Mouse (Mus musculus) lung, adult 2 months (tissue): ENCODE results near the gene Rad9a. TPM values are rescaled to one million over a fixed set of nuclear protein-coding genes. Genes with fewer than 3 reads are reported as not detected.

Source experiments
- DNase-seq: peaks from one replicate; pipeline ENCODE4 v3.0.0; 2022
- H3K4me1 ChIP-seq: fragments of 200-500 bp; 2 replicates; pipeline ENCODE4 v1.6.1; 2011; ENCODE audit warnings: low read length; ENCODE audit not compliant: control insufficient read depth, insufficient read depth
- H3K4me3 ChIP-seq: fragments of 200-500 bp; replicated peaks from 2 replicates; pipeline ENCODE3; 2011; ENCODE audit warnings: low read depth, mild to moderate bottlenecking, control low read depth, low read length; ENCODE audit errors: extremely low read depth
- CTCF ChIP-seq: fragments of 200-500 bp; IDR thresholded peaks from 2 replicates; pipeline ENCODE4 v1.5.1; 2011; ENCODE audit warnings: mild to moderate bottlenecking, low read length, control low read depth; ENCODE audit not compliant: insufficient read depth
- POLR2A ChIP-seq: fragments of 200-500 bp; IDR thresholded peaks from 2 replicates; pipeline ENCODE4 v1.6.1; 2011; ENCODE audit warnings: low read depth, mild to moderate bottlenecking, control low read depth, low read length, borderline replicate concordance; ENCODE audit errors: extremely low read depth
- WGBS: fragments of 180-500 bp; shearing (Covaris S2); methylation state at CpG from one replicate; pipeline ENCODE4 v1.1.7; 2018; 5-methylcytosine and 5-hydroxymethylcytosine counted together
- polyA plus RNA-seq: library from polyadenylated mRNA; depleted of rRNA; stranded (reverse); fragments of >200 nt; gene quantifications from 2 replicates; pipeline ENCODE4 v1.2.3, GENCODE M21; 2012

The Rad9a gene
- polyA plus RNA-seq, 1 experiment = 36.9 TPM

DNA sequence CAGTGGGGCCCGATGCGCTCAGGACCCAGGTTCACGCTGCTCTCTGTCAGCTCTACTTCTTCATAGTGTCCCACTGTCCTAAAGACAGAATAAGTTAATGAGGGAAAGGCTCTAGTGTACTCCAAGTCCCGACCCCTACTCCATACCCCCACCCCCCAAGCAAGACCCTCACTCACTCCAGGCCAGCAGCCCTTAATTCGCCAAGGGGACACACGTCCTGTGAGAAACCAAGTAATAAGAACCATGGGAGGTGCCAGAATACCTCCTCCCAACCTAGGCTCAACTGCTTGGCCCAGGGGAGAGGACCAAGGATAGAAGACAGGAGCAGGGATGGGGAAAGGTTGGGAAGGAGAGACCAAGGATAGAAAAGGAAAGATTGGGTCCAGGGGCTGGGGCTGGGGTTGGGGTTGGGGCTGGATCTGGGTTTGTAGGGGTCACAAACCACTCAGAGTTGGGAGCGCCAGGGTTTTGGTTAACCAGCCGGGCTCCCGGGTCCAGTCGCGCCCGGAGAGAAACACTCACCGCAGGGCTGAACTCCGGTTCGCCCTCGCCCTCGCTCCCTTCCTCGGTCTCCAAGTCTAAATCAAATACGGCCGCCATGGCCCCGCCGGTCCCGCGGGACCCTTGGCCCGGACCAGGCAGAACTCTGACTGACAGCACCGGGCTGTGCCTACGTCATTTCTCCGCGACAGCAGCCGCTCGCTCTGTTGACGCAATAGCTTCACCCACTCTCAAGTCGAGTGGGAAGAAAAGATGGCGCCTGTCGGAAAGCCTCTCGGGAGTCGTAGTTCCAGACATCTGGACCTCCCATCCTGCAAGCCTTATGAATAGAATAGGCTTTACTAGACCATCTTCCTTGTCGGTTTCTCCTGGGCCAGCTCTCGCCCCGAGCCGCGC, 38.6 kb downstream of the Rad9a start, which contains the start of gene Rps6kb2:
TSS of gene Rps6kb2 (minus strand) at position 709 of the 897 bp plus-strand sequence.
- DNase-seq = peak; percentile 97
- Histone ChIP-seq H3K4me1 (peaks cover 4% of the 10 kb centered on the region; the same call in 1 of the 2 replicates), H3K4me3 (peak within 1 kb of the TSS; percentile 92)
- peak; percentile 60; the same call in 1 of the 2 replicates for TF ChIP-seq POLR2A
- no peak for TF ChIP-seq CTCF
- 7% methylated on average over 42 of the region's 42 CpGs for WGBS

DNA sequence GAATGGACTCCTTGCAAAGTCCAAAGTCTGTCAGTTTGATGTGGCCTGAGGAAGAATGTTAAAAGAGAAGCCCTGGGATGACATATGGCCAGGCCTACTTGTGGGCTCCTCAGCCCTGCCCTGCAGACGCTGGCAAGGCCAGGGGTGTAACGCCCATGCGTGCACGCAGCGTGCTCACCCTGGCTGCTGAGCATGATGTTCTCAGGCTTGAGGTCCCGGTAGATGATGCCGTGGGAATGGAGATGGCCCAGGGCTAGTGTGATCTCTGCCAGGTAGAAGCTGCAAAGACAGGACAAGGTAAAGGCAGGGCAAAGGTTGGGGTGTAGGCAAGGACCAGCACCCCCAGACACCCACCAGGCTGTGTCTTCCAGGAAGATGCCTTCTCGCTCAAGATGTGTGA, 42.4 kb downstream of the Rad9a start:
- no peak overlapping the region for H3K4me3 ChIP-seq
- peaks cover 4% of the 10 kb centered on the region; the same call in 1 of the 2 replicates for H3K4me1 ChIP-seq
- no peak for DNase-seq
- WGBS = 94% methylated on average over 8 of the region's 8 CpGs
- TF ChIP-seq CTCF = no peak
- TF ChIP-seq POLR2A = no peak

DNA sequence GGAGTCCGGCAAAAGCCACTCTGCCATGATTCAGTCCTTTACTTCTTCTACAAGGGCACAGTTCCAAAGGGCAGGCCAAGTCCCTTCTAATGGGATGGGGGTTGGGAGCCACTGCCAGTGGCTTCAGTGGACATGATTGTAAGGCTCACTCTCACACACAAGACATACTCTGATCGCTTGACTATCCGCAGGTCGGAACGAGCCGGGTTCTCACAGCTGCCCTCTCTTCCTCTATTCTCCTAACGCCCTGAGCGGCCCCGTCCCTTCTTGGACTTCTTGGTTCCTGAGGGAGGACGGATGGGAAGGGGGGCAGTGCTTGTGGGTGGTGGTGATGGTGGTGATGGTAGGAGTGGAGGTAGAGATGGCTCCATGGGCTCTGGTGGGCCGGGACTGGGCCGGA, 44.7 kb downstream of the Rad9a start:
- Histone ChIP-seq H3K4me3 (no peak overlapping the region), H3K4me1 (no peaks in the 10 kb centered on the region)
- no peak for DNase-seq
- 85% methylated on average over 12 of the region's 12 CpGs for WGBS
- TF ChIP-seq POLR2A (no peak), CTCF (no peak)

DNA sequence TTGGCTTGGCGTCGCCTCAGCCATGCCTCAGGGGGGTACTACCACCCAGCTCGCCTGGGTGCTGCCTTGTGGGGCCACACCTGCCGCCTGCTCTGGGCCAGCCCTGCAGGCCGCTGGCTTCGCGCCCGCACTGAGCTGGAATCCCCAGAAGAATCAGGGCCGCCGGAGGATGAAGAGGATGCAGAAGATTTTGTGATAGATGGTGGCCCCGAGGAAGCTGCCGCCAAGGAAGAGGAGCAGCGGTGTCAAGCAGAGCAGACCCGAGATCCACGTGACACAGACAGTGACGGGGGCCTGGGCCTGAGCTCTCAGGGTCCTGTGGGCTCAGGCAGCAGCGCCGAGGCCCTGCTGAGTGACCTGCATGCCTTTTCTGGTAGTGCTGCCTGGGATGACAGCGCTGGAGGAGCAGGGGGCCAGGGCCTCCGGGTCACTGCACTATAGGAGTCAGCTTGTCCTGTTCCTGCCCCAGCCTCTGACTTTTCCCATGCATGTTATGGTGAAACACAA, 45.3 kb downstream of the Rad9a start:
- whole genome bisulfite sequencing = 63% methylated on average over 20 of the region's 20 CpGs
- no peak for DNase-seq
- no peak for TF ChIP-seq CTCF
- TF ChIP-seq POLR2A = no peak
- Histone ChIP-seq H3K4me1 (no peaks in the 10 kb centered on the region), H3K4me3 (no peak overlapping the region)

DNA sequence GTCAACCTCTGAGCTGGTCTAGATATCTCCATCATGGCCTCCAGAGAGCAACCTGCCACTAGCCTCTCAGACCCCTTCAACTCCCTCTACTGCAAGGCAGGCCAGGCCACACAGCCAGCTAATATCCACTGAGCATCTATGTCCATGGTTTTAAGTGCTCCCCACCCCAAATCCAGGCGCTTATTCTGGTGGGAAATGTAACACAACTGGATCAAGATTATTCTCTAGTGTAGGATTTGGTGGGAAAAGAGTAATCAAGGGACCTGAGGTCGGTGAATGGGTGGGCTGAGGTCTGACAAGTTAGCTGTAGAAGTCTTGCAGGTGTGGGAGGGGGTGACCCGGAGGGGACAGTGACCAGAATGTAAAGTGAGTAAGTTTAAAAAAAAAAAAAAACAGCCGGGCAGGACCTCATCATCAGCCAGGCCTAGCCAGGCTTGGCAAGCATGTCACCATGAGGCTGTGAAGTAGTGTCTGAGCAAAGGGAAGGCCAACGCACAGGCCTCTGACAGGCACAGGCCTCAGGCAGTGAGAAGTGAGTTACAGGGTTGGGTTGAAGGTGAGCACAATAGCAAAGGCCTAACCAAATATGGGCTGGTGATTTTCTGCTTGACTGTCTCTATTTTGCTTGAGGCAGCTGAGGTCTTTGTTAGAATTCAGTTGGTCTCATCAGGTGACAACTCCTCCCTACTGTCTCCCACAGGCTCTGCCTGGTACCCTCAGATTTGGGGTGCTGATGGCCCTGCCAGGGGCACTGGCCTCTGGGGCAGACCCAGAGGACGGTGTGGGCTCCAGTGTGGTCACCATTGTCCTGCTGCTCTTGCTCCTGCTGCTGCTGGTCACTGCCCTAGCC, 46.0 kb downstream of the Rad9a start:
- peak overlapping the region; percentile 18 for H3K4me3 ChIP-seq
- WGBS = 69% methylated on average over 6 of the region's 6 CpGs
- no peak for DNase-seq
- no peaks in the 10 kb centered on the region for H3K4me1 ChIP-seq
- no peak for TF ChIP-seq CTCF
- peak; percentile 27; the same call in 1 of the 2 replicates for TF ChIP-seq POLR2A

DNA sequence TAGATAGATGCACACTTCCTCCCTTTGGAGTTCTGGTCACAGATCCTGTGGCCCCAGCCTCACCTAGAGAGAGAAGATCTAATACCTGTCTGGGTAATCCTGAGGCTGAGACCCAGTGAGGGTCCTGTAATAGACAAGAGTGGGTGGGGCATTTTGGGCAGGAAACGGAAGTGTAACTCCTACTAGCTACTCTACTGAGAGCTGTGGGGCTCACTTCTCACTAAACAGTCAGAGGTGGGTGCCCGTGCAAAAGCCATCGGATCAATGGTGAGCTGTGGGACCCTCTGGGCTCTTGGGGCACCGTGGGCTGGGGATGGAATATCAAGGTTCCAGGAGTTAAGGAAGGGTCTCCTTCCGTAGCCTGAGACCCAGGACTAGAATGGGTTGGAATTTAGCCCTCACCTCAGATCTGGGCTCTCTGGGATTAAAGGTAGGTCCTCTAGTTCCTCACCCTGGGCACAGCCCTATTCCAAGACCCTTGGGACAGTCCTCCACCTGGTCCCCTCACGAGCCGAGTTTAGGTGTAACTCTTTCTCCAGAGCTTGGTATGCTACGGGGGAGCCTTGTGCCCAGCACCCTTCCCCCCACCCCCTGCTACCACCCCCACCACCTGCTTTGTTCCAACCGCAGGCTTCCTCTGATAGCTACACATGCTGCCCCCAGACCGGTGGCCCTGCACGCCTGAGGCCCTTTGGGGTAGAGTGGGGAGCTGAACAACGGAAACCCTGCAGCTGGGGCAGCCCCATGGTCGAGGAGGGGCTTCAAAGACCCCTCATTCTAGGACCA, 46.8 kb downstream of the Rad9a start:
- WGBS = 52% methylated on average over 13 of the region's 13 CpGs
- peaks cover 3% of the 10 kb centered on the region for H3K4me1 ChIP-seq
- TF ChIP-seq CTCF (no peak), POLR2A (peak; percentile 12; the same call in 1 of the 2 replicates)
- DNase-seq = no peak
- H3K4me3 ChIP-seq = peak overlapping the region; percentile 18

DNA sequence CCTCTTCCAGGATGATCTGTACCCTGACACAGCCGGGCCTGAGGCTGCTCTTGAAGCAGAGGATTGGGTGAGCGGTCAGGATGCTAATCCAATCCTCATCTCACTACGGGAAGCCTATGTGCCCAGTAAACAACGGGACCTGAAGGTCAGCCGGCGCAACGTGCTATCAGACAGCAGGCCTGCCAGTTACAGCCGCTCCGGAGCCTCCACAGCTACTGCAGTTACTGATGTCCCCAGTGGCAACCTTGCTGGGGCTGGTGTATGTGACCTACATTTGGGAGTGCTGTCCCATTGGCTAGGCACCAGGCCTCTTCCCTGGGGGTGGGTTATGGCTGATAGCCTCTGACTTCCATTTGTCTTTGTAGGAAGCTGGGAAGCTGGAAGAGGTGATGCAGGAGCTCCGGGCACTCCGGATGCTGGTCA, 48.2 kb downstream of the Rad9a start, which contains the start of gene Ptprcap:
TSS of gene Ptprcap (plus strand) at position 373 of the 423 bp plus-strand sequence.
- no peak for TF ChIP-seq CTCF
- no peak for TF ChIP-seq POLR2A
- Histone ChIP-seq H3K4me3 (no peak within 1 kb of the TSS), H3K4me1 (peaks cover 8% of the 10 kb centered on the region)
- no peak for DNase-seq
- 65% methylated on average over 11 of the region's 11 CpGs for WGBS

DNA sequence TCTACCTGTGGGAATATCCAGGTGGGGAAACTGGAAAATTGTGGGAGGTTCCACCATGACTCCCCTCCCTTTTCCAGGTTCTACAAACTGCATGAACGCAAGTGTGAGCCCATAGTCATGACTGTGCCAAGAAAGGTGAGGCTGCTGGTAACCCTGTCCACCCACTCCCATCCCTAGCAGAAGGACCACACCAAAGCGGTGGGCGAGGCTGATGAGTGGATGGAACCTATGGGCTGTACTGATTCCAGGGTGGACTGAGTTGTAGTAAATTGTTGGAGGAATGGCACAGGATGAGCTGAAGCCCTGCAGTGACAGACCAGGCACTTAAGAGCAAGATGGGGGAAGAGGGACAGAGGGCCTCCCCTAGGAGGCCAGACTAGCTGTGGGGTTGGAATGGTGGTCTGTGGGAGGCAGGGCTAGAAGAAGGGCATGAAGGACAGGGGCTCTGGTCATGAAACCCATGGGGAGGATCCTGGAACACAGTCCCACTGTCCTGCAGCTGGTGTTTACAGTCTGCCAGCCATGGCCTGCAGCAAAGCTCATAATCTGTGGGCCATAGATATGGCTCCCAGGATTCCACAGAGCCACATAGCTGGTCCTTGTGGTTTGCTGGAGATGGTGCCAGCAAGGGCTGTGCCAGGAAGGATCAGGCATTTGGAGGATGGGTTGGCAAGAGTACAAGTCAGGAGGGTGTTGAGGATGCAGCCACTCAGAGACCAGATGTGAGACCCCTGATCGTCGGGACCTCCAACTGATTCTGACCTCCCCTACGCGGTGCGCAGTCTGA, 48.8 kb downstream of the Rad9a start:
- Histone ChIP-seq H3K4me1 (peaks cover 10% of the 10 kb centered on the region), H3K4me3 (no peak overlapping the region)
- 82% methylated on average over 8 of the region's 8 CpGs for WGBS
- TF ChIP-seq CTCF (no peak), POLR2A (no peak)
- DNase-seq = no peak

DNA sequence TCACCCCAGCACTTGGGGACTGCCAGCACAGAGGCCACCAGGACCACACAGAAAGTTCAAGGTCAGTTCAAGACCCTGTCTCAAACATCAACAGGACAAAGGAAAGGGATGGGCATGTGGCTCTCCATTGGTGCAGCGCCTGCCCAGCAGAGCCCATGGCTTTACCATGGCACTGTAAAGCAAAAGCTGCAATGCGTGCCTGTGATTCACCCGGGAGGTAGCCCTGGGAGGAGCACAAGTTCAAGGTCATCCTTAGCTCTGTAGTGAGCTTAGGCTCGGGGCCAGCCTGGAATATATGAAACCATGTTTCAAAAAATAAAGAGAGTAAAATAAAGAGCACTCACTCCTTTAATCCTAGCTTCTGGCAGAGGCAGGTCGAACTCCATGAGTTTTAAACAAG, 49.6 kb downstream of the Rad9a start:
- Histone ChIP-seq H3K4me3 (no peak overlapping the region), H3K4me1 (peaks cover 10% of the 10 kb centered on the region)
- TF ChIP-seq CTCF (no peak), POLR2A (no peak)
- DNase-seq = no peak
- WGBS = 82% methylated on average over 5 of the region's 5 CpGs
